In the genomic region with DNA sequence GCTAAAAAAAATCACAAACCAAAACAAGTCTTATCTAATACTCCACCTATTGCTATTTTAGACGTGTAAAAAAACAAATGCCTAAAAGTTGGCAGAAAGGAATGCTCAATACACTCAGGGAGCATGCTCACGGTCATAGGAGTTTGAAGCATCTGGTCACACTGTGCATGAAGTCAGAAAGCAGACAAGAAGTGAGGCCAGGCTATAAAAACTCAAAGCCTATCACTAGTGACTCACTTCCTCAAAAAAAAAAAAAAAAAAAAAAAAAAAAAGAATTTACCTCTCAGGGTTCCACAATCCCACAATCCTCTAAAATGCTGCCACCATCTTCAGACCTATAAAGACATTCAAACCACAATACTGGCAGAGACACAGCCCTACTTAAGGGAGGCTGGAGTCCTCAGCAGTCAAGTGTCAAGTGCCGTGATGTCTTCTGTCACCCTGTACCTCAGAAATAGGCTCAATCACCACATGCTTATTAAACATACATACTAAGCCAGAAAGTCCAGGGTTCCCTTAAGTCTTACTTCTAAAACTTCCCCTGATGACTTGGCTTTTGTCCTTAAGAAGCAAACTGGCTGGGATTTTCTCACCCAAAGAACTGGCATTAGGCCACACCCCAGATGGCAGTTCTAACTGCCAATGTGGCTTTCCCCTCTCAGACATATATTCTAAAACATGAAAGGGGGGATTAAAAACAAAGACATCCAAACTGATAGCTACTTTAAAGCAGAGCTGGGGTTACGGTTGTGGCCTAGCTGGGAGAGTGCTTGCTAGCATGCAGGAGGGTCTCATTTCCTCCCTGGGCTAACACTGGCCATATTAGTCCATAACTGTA, we compare ENCODE assay signal across 14 mouse cellular contexts. TPM values are rescaled to one million over a fixed set of nuclear protein-coding genes. Genes with fewer than 3 reads are reported as not detected.
DNase-seq lines count a peak whose midpoint lies in the region; ATAC-seq and TF ChIP-seq lines count a peak whose summit lies in the region.
"Had no signal": no experiment of that assay in that cellular context is flagged by ENCODE, and none has a peak within 500 bp of the region (broad histone marks: within the 10 kb centered on the region; RNA-seq: fewer than 3 reads in every experiment).

No protein-coding gene starts in this region.

- no peaks in the 10 kb centered on the region for H3K27me3 ChIP-seq in hindbrain, embryonic 16.5 days (replicated peaks; ENCODE audit: control insufficient read depth, insufficient read depth, low read length)
- no peaks in the 10 kb centered on the region for H3K27me3 ChIP-seq in hindbrain, embryonic 11.5 days (ENCODE audit: control insufficient read depth, insufficient read depth, low read length)
- H3K27me3 ChIP-seq in MEL (ENCODE audit: control insufficient read depth in 1 of 2, insufficient read depth in 2 of 2, low read length in 2 of 2) = no peaks in the 10 kb centered on the region
- no peaks in the 10 kb centered on the region for H3K27me3 ChIP-seq in limb, embryonic 14.5 days (ENCODE audit: control insufficient read depth, insufficient read depth, low read length)
- no peaks in the 10 kb centered on the region for H3K27me3 ChIP-seq in liver, embryonic 12.5 days (replicated peaks)
- H3K27me3 ChIP-seq: embryonic facial prominence, embryonic 15.5 days; megakaryocyte, embryonic 14.5 days; neural tube, embryonic 13.5 days had no signal

- H3K27ac ChIP-seq in hindbrain, embryonic 16.5 days (ENCODE audit: low read depth, low read length) = 0 out of 2 replicates have a peak overlapping the region, but pooled peaks have one; percentile 14
- H3K27ac ChIP-seq in hindbrain, embryonic 11.5 days (ENCODE audit: low read depth, low read length) = no peak overlapping the region
- H3K27ac ChIP-seq in MEL (ENCODE audit: control insufficient read depth, low read depth, low read length) = peak overlapping the region; percentile 38
- H3K27ac ChIP-seq in limb, embryonic 14.5 days (replicated peaks; ENCODE audit: low read depth, low read length) = 0 out of 2 replicates have a peak overlapping the region, but pooled peaks have one; percentile 15
- no peak overlapping the region for H3K27ac ChIP-seq in liver, embryonic 12.5 days
- H3K27ac ChIP-seq: embryonic facial prominence, embryonic 15.5 days; neural tube, embryonic 13.5 days had no signal

- DNase-seq in hindbrain, embryonic 11.5 days (ENCODE audit: low spot score) = no peak
- peak; percentile 55 for DNase-seq in MEL (ENCODE audit: low read depth, low spot score)
- DNase-seq in cerebellum, adult 9-11 months = peak; percentile 34
- DNase-seq in limb, embryonic 14.5 days (ENCODE audit: low spot score) = no peak
- DNase-seq in ovary, adult 18-20 months (ENCODE audit: low spot score) = no peak
- DNase-seq in ovary, postnatal 10 days (ENCODE audit: low spot score) = no peak
- DNase-seq: gastrocnemius, postnatal 36 days; kidney, postnatal 10 days; spleen, adult 18-20 months had no signal

- no peak overlapping the region for H3K4me2 ChIP-seq in hindbrain, embryonic 16.5 days (ENCODE audit: low read length)
- H3K4me2 ChIP-seq in hindbrain, embryonic 11.5 days (replicated peaks; ENCODE audit: low read depth, low read length) = no peak overlapping the region
- H3K4me2 ChIP-seq in limb, embryonic 14.5 days (replicated peaks; ENCODE audit: low read depth, low read length, severe bottlenecking) = no peak overlapping the region
- no peak overlapping the region for H3K4me2 ChIP-seq in liver, embryonic 12.5 days
- H3K4me2 ChIP-seq: embryonic facial prominence, embryonic 15.5 days; neural tube, embryonic 13.5 days had no signal

- no peaks in the 10 kb centered on the region for H3K36me3 ChIP-seq in hindbrain, embryonic 16.5 days (ENCODE audit: control insufficient read depth, insufficient read depth, low read length)
- no peaks in the 10 kb centered on the region for H3K36me3 ChIP-seq in hindbrain, embryonic 11.5 days (ENCODE audit: control insufficient read depth, insufficient read depth, low read length)
- H3K36me3 ChIP-seq in MEL (ENCODE audit: control insufficient read depth in 1 of 2, insufficient read depth in 2 of 2, low read length in 2 of 2) = peaks cover 0 to 32% of the 10 kb centered on the region in 2 experiments; a peak in 2 of 4 replicates
- H3K36me3 ChIP-seq in limb, embryonic 14.5 days (ENCODE audit: control insufficient read depth, insufficient read depth, low read length) = no peaks in the 10 kb centered on the region
- no peaks in the 10 kb centered on the region for H3K36me3 ChIP-seq in liver, embryonic 12.5 days
- H3K36me3 ChIP-seq: embryonic facial prominence, embryonic 15.5 days; neural tube, embryonic 13.5 days had no signal

- no peak overlapping the region for H3K9ac ChIP-seq in hindbrain, embryonic 16.5 days (ENCODE audit: low read depth, low read length)
- no peak overlapping the region for H3K9ac ChIP-seq in hindbrain, embryonic 11.5 days (ENCODE audit: low read depth, low read length)
- peak overlapping the region; percentile 27 for H3K9ac ChIP-seq in MEL (ENCODE audit: control insufficient read depth, low read depth, low read length, poor library complexity, severe bottlenecking)
- H3K9ac ChIP-seq in limb, embryonic 14.5 days (ENCODE audit: low read depth, low read length, severe bottlenecking) = no peak overlapping the region
- no peak overlapping the region for H3K9ac ChIP-seq in liver, embryonic 12.5 days
- H3K9ac ChIP-seq: embryonic facial prominence, embryonic 15.5 days; neural tube, embryonic 13.5 days had no signal

- no peaks in the 10 kb centered on the region for H3K9me3 ChIP-seq in hindbrain, embryonic 16.5 days (ENCODE audit: control insufficient read depth, low read length)
- H3K9me3 ChIP-seq in hindbrain, embryonic 11.5 days (ENCODE audit: control insufficient read depth, low read length) = no peaks in the 10 kb centered on the region
- H3K9me3 ChIP-seq in MEL (replicated peaks; ENCODE audit: insufficient read depth, low read length) = no peaks in the 10 kb centered on the region
- no peaks in the 10 kb centered on the region for H3K9me3 ChIP-seq in limb, embryonic 14.5 days (ENCODE audit: control insufficient read depth, low read length)
- H3K9me3 ChIP-seq in liver, embryonic 12.5 days (replicated peaks) = no peaks in the 10 kb centered on the region
- H3K9me3 ChIP-seq: embryonic facial prominence, embryonic 15.5 days; megakaryocyte, embryonic 14.5 days; neural tube, embryonic 13.5 days had no signal

- no peak overlapping the region for H3K4me3 ChIP-seq in hindbrain, embryonic 16.5 days (ENCODE audit: low read length)
- no peak overlapping the region for H3K4me3 ChIP-seq in hindbrain, embryonic 11.5 days (ENCODE audit: low read depth, low read length)
- peak overlapping the region; percentile 5 to 20; a peak in 3 of 4 replicates for H3K4me3 ChIP-seq in MEL (ENCODE audit: control insufficient read depth in 1 of 2, insufficient read depth in 1 of 2, low read depth in 2 of 2, low read length in 2 of 2)
- no peak overlapping the region for H3K4me3 ChIP-seq in limb, embryonic 14.5 days (replicated peaks; ENCODE audit: low read length)
- no peak overlapping the region for H3K4me3 ChIP-seq in liver, embryonic 12.5 days
- H3K4me3 ChIP-seq: embryonic facial prominence, embryonic 15.5 days; megakaryocyte, embryonic 14.5 days; neural tube, embryonic 13.5 days had no signal

- peak; percentile 15 to 64; a peak in 2 of 4 replicates for TF ChIP-seq EP300 in MEL (IDR thresholded peaks at IDR 0.05; ENCODE audit: low read depth in 1 of 2, low read length in 2 of 2)

- no peak for TF ChIP-seq RAD21 in MEL (IDR thresholded peaks at IDR 0.05; ENCODE audit: low read depth, low read length)

- ATAC-seq in hindbrain, embryonic 16.5 days = 0 out of 2 replicates have a peak, but pooled peaks have one; percentile 42
- no peak for ATAC-seq in hindbrain, embryonic 11.5 days (ENCODE audit: low FRiP score)
- ATAC-seq in limb, embryonic 14.5 days (ENCODE audit: low FRiP score, low read depth) = no peak
- no peak for ATAC-seq in liver, embryonic 12.5 days

- no peak for TF ChIP-seq POLR2A in MEL (IDR thresholded peaks at IDR 0.05; ENCODE audit: control insufficient read depth in 1 of 2, insufficient read depth in 1 of 2, low read depth in 1 of 2, low read length in 2 of 2, poor library complexity in 1 of 2)
- no peak for TF ChIP-seq POLR2A in limb, embryonic 14.5 days (IDR thresholded peaks at IDR 0.05; ENCODE audit: borderline replicate concordance, extremely low read depth, insufficient read depth, insufficient read length)

- 68% methylated on average over 4 of the region's 4 CpGs for WGBS in hindbrain, embryonic 16.5 days
- 85% methylated on average over 4 of the region's 4 CpGs for WGBS in hindbrain, embryonic 11.5 days
- WGBS in limb, embryonic 14.5 days = 53% methylated on average over 4 of the region's 4 CpGs
- 62% methylated on average over 4 of the region's 4 CpGs for WGBS in liver, embryonic 12.5 days (ENCODE audit: insufficient replicate concordance)

- no peaks in the 10 kb centered on the region for H3K79me2 ChIP-seq in MEL (ENCODE audit: control insufficient read depth, insufficient read depth, low read length, poor library complexity)

- H3K4me1 ChIP-seq in hindbrain, embryonic 16.5 days (ENCODE audit: control insufficient read depth, insufficient read depth, low read depth, low read length) = no peaks in the 10 kb centered on the region
- no peaks in the 10 kb centered on the region for H3K4me1 ChIP-seq in hindbrain, embryonic 11.5 days (replicated peaks; ENCODE audit: control insufficient read depth, insufficient read depth, low read length)
- peaks cover 23 to 33% of the 10 kb centered on the region in 2 experiments for H3K4me1 ChIP-seq in MEL (ENCODE audit: control insufficient read depth in 1 of 2, insufficient read depth in 2 of 2, low read length in 2 of 2)
- H3K4me1 ChIP-seq in limb, embryonic 14.5 days (ENCODE audit: control insufficient read depth, insufficient read depth, low read length) = peaks cover 11% of the 10 kb centered on the region
- H3K4me1 ChIP-seq in liver, embryonic 12.5 days = no peaks in the 10 kb centered on the region
- H3K4me1 ChIP-seq: embryonic facial prominence, embryonic 15.5 days; neural tube, embryonic 13.5 days had no signal

- TF ChIP-seq CTCF in MEL (IDR thresholded peaks at IDR 0.05 in 2 of 3, conservative IDR thresholded peaks at IDR 0.05 in 1 of 3; ENCODE audit: control insufficient read depth in 1 of 3, insufficient read depth in 1 of 3, low read depth in 2 of 3, low read length in 3 of 3, poor library complexity in 1 of 3, severe bottlenecking in 1 of 3) = no peak

TF ChIP-seq in MEL, 35 proteins besides CTCF, POLR2A, EP300 and RAD21 (continues in another document):
- peak; percentile 47; the same call in 1 of the 2 replicates for TF ChIP-seq RCOR1 (IDR thresholded peaks at IDR 0.05; ENCODE audit: low read depth, low read length)

RNA-seq across cellular contexts. Expression of a gene that starts 42.7 kb away (rescaled TPM):
- polyA plus RNA-seq in hindbrain, embryonic 16.5 days (2015; fragmentation: Nextera tagmentation; extraction: Ambion mirVana) = 4.8 and 10.7 TPM in 2 replicates
- 14.4 and 18.1 TPM in 2 replicates for polyA plus RNA-seq in hindbrain, embryonic 11.5 days (2014; fragmentation: Nextera tagmentation; extraction: Ambion mirVana)
- total RNA-seq in MEL (2012; rRNA removed) = 9.2 and 9.6 TPM in 2 replicates
- 10 to 100 TPM in 1 of 2 experiments, not detected in 1; 10.6 TPM for polyA plus RNA-seq in MEL (2012; ENCODE audit: insufficient read depth in 1 of 2, insufficient read length in 2 of 2, low read depth in 1 of 2, low replicate concordance in 2 of 2, missing spikeins in 1 of 2)
- polyA plus RNA-seq in limb, embryonic 14.5 days (2012; rRNA removed) = 26.6 and 29.7 TPM in 2 replicates
- 56.4 and 58.2 TPM in 2 replicates for polyA plus RNA-seq in limb, embryonic 14.5 days (2014; fragmentation: Nextera tagmentation; extraction: Ambion mirVana)
- polyA plus RNA-seq in liver, embryonic 12.5 days (2016; fragmentation: Nextera tagmentation; extraction: Ambion mirVana) = 14.0 and 14.1 TPM in 2 replicates

Comparison
In these comparisons a context has a peak if more than half of its experiments do, and no peak if none do; other contexts are left out.
1. H3K27ac ChIP-seq: peak in hindbrain, embryonic 16.5 days (single experiment), MEL (single experiment) and limb, embryonic 14.5 days (single experiment); none in hindbrain, embryonic 11.5 days (single experiment) and liver, embryonic 12.5 days (single experiment).
2. H3K4me3 ChIP-seq: peak in MEL (2 of 2); none in hindbrain, embryonic 16.5 days (single experiment), hindbrain, embryonic 11.5 days (single experiment), limb, embryonic 14.5 days (single experiment) and liver, embryonic 12.5 days (single experiment).
3. DNase-seq: peak in MEL (single experiment) and cerebellum, adult 9-11 months (single experiment); none in hindbrain, embryonic 11.5 days (single experiment), limb, embryonic 14.5 days (single experiment), ovary, adult 18-20 months (single experiment) and ovary, postnatal 10 days (single experiment).